Mouse (Mus musculus): Measurements from ENCODE around the gene Syne4.

Gene Syne4

DNA sequence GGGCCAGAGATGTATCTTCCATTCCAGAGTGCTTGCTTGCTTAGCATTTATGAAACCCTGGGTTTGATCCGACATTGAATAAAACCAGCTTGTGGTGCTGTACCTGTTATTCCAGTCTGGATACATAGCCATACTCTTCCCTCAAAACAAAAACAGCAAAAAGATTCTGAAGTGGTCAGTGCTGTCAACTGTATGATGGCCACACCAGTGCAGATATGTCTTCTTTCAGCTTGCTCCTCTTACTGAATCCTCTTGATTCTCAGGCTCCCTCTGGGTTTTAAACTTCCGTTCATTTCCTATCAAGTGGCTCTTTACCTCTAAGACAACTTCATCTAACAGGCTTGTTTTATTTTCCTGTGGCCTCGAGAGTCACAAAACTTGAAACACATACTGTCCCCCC is 9.2 kb downstream of the Syne4 start, which contains the start of gene Sdhaf1:
TSS of gene Sdhaf1 (minus strand) at position 101 of the 400 bp plus-strand sequence.
- in situ Hi-C loops (cut with MboI; ENCODE audit: low pct_unique_long_range_greater_than_20kb in 1 of 2, low sequenced_read_pairs in 2 of 2, unreplicated experiment in 1 of 2): no loop called here

DNA sequence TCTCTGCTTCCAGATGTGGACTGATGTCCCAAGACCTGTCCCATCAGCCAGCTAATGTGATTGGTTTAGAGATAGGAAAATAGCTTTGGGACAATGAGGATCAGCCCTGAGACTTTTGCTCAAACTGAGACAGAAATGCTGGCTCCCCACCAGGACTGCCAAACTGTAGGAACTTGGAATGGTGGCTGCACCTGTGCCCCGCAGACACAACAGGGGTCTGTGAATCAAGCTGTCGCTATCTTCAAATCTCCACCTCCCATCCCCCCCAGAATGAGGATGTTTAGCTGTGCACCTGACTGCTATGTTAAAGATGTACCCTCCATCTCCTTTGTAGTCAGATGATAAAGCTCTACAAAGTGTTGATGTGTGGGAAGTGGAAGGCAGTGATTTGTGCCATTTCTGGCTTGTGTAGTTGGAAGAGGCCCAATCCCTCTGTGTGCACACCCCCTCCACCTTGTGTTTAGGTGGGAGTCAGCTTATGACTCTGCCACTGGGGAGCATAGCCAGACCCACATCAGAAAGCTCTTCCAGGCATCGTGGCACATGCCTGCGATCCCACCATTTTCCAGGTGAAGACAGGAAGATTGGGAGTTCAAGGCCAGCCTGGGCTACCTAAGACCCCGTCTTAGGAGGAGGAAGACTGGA is 9.8 kb downstream of the Syne4 start:
- in situ Hi-C loops (cut with MboI; ENCODE audit: low pct_unique_long_range_greater_than_20kb in 1 of 2, low sequenced_read_pairs in 2 of 2, unreplicated experiment in 1 of 2): no loop called here

- in situ Hi-C loops (cut with MboI; ENCODE audit: low pct_unique_long_range_greater_than_20kb in 1 of 2, low sequenced_read_pairs in 2 of 2, unreplicated experiment in 1 of 2): no loop called here
Measured at GRCm38 (mm10) chr7:30325364-30325763, 10.8 kb downstream of the Syne4 start.

GRCm38 (mm10) chr7:30326427-30326826 is 11.8 kb downstream of the Syne4 start:
- in situ Hi-C loops (cut with MboI; ENCODE audit: low pct_unique_long_range_greater_than_20kb in 1 of 2, low sequenced_read_pairs in 2 of 2, unreplicated experiment in 1 of 2): no loop called here

- in situ Hi-C loops (cut with MboI; ENCODE audit: low pct_unique_long_range_greater_than_20kb in 1 of 2, low sequenced_read_pairs in 2 of 2, unreplicated experiment in 1 of 2): no loop called here
Measured at GRCm38 (mm10) chr7:30327140-30327539, 12.5 kb downstream of the Syne4 start.

- in situ Hi-C loops (cut with MboI; ENCODE audit: low pct_unique_long_range_greater_than_20kb in 1 of 2, low sequenced_read_pairs in 2 of 2, unreplicated experiment in 1 of 2): no loop called here
Measured at GRCm38 (mm10) chr7:30328379-30328778, 13.8 kb downstream of the Syne4 start.

GRCm38 (mm10) chr7:30331887-30332286 is 17.3 kb downstream of the Syne4 start:
- in situ Hi-C loops (cut with MboI; ENCODE audit: low pct_unique_long_range_greater_than_20kb in 1 of 2, low sequenced_read_pairs in 2 of 2, unreplicated experiment in 1 of 2): no loop called here

DNA sequence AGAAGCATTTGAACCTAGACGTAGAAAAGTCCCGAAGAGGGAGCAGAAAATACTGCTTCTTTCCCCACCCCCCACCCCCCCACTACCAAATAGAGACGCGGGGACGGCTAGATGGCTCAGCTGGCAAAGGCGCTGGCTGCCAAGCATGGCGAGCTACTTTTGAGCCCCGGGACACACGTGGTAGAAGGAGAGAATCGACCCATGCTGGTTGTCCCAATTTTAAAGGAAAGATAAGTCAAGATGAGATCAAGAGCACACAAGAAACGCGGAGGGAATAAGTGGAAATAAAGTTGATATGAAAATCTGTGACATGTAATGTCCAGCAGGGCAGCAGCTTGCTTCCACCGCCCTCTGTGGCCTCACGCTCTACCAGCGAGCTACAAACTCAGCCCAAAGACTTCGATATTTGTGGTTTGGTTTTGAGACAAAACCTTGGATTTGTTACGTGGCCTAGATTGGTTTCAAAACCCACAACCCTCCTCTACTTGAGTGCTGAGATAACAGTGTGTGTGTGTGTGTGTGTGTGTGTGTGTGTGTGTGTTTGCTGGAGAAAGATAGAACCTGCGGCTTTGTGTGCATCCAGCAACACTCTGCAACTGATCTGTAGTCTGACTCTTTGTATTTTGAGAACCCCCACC is 18.1 kb downstream of the Syne4 start:
- in situ Hi-C loops (cut with MboI; ENCODE audit: low pct_unique_long_range_greater_than_20kb in 1 of 2, low sequenced_read_pairs in 2 of 2, unreplicated experiment in 1 of 2): no loop called here

GRCm38 (mm10) chr7:30333436-30333835 is 18.8 kb downstream of the Syne4 start:
- in situ Hi-C loops (cut with MboI; ENCODE audit: low pct_unique_long_range_greater_than_20kb in 1 of 2, low sequenced_read_pairs in 2 of 2, unreplicated experiment in 1 of 2): no loop called here

DNA sequence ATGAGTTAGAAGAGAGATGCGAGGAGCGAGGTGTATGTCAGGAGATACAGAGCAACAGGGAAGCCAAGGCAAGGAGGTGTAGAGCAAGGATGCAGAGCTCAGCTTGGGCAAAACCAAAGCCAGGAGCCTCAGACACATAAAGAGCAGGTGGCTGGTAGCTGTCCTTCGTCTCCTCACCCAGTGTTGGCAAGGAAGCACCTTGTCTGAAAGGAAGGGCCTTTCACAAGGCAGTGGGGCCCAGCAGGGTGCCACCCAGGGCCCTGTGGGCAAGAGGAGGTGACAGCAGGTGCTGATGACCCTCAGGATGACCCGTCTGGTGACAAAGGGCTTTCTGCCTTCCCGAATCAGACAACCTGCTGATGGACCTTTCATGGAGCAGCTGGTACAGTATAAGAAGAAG is 20.0 kb downstream of the Syne4 start:
- in situ Hi-C loops (cut with MboI; ENCODE audit: low pct_unique_long_range_greater_than_20kb in 1 of 2, low sequenced_read_pairs in 2 of 2, unreplicated experiment in 1 of 2): no loop called here

- in situ Hi-C loops (cut with MboI; ENCODE audit: low pct_unique_long_range_greater_than_20kb in 1 of 2, low sequenced_read_pairs in 2 of 2, unreplicated experiment in 1 of 2): loop anchor here in 1 of 2 experiments (5.0 kb wide), 2 partner anchors 92 to 137 kb away; no protein-coding TSS in a partner anchor
Measured at GRCm38 (mm10) chr7:30335688-30336087, 21.1 kb downstream of the Syne4 start.

DNA sequence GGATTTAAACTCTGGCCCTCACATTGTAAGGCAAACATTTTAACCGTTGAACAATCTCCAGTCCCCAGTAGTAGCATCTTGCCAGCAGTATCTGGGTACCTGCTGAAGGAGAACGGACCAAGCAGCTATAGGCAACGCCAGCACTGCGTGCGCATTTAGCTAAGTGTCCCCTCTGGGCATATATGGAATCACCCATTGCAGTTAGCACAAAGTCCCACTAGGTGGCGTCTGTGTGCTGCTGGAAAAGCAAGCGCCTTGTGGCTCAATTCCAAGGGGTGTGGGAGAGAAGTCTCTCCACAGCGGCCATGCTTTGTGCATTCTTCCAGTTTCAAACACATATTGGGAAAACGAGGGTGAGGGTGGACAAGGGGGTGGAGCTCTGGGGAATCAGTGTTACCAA is 21.8 kb downstream of the Syne4 start:
- in situ Hi-C loops (cut with MboI; ENCODE audit: low pct_unique_long_range_greater_than_20kb in 1 of 2, low sequenced_read_pairs in 2 of 2, unreplicated experiment in 1 of 2): loop anchor here in 1 of 2 experiments (5.0 kb wide), 2 partner anchors 91 to 136 kb away; no protein-coding TSS in a partner anchor

DNA sequence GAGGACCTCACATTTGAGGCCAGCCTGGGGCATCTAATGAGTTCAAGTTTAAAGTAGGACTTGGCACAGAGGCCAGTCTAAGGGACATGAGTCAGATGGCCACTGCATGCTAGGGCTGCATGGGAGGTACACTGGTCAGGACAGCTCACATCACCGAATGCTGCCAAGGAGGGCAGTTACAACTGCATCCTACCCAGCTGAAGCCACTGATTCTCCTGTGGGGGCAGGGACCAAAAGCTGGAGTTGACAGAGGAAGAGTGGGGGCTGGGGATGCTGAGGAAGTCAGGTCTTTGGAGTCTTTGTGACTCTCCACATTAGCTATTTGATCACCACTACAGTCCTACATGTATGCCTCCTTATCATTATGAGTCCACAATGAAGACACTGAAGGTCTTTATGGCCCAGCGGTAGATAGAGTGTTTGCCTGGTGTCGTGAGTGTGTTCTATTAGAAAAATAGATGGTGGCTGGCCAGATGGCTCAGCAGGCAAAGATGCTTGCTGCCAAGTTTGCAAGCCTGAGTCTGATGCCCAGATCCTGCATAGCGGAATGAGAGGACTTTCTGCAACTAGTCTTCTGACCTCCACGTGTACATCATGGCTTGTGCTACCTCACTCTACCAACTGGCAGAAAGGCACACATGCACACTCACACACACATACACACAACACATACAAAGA is 25.0 kb downstream of the Syne4 start:
- in situ Hi-C loops (cut with MboI; ENCODE audit: low pct_unique_long_range_greater_than_20kb in 1 of 2, low sequenced_read_pairs in 2 of 2, unreplicated experiment in 1 of 2): loop anchor here in 1 of 2 experiments (5.0 kb wide), 2 partner anchors 88 to 133 kb away; no protein-coding TSS in a partner anchor

- in situ Hi-C loops (cut with MboI; ENCODE audit: low pct_unique_long_range_greater_than_20kb in 1 of 2, low sequenced_read_pairs in 2 of 2, unreplicated experiment in 1 of 2): no loop called here
Measured at GRCm38 (mm10) chr7:30346635-30347379, 32.2 kb downstream of the Syne4 start.

GRCm38 (mm10) chr7:30347828-30348227 is 33.2 kb downstream of the Syne4 start:
- in situ Hi-C loops (cut with MboI; ENCODE audit: low pct_unique_long_range_greater_than_20kb in 1 of 2, low sequenced_read_pairs in 2 of 2, unreplicated experiment in 1 of 2): no loop called here

- in situ Hi-C loops (cut with MboI; ENCODE audit: low pct_unique_long_range_greater_than_20kb in 1 of 2, low sequenced_read_pairs in 2 of 2, unreplicated experiment in 1 of 2): no loop called here
Measured at GRCm38 (mm10) chr7:30353279-30353822, 38.7 kb downstream of the Syne4 start.

DNA sequence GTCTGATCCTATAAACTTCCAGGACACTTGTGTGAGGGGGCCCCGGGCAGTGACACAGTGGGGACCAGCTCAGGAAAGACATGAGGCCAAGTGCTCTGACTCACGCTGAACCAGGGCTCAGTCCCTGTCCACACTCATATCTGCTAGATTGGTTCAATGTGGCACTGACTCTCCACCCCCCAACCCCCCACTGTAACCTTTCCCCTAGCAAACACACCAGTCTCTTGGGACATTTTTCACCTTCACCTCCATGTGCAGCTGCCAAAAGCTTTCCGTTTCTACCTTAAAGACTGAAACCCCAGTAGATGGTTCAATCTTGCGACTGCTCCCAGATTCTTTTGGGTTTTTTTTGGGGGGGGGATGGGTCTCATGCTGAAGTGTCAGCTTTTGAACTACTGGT is 39.5 kb downstream of the Syne4 start:
- in situ Hi-C loops (cut with MboI; ENCODE audit: low pct_unique_long_range_greater_than_20kb in 1 of 2, low sequenced_read_pairs in 2 of 2, unreplicated experiment in 1 of 2): no loop called here

DNA sequence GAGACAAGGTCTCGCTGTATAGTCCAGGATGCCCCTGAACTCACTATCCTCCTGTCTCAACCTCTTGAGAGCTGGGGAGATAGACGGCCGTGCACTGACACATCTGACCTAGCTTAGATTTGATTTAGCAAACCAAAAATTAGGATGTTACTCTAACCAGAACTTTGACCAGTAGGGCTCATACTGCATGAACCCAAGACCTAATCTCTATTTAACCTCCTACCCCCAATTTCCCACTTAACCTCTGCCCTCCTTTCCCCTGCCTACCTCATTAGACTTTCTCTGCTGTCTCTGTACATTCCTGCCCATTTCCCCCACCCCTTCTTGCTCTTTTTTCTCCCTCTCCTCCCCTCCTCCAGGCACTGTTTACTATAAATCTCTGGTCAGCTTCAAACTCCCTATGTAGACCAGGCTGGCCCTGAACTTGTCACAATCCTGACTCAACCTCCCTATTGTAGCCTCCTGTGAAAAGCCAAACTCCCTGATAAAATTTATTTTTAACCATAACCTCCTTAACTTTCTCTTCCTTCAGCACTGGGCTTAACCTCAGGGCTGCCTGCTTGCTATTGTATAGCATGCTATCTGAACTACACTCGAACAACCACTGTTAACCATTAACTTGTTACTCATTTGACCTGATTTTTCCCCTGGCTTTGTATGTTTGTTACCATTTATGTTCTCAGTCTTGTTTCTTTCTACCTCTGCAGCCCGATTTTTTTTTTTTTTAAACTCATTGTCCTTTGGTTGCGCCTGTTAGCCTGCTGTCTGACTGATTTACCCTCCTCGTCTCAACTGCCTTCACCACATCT is 44.0 kb downstream of the Syne4 start:
- in situ Hi-C loops (cut with MboI; ENCODE audit: low pct_unique_long_range_greater_than_20kb in 1 of 2, low sequenced_read_pairs in 2 of 2, unreplicated experiment in 1 of 2): no loop called here
